Mouse (Mus musculus): Measurements from ENCODE around the gene Inka1.
A peak's percentile ranks its signal among the peaks of the same experiment; 100 is the strongest.

GRCm38 (mm10) chr9:107975399-107976386 lies 10.0 kb downstream of the Inka1 start, which contains the start of gene Uba7:
- TF ChIP-seq POLR2A (IDR thresholded peaks at IDR 0.05; ENCODE audit: low read depth, low read length) = peak; percentile 42; the same call in 1 of the 2 replicates
- TF ChIP-seq CTCF (IDR thresholded peaks at IDR 0.05; ENCODE audit: borderline replicate concordance, insufficient read depth, low read length) = no peak

Measured in embryonic fibroblast, embryonic 13.5 days (primary cell).